Mouse (Mus musculus): ENCODE data around the gene Lama1.
"Not testable (repeated sequence)": the region's sequence is repeated elsewhere in the genome, so short reads cannot be mapped to it uniquely, and the experiment has no call there.

The Lama1 gene

GRCm38 (mm10) chr17:67715466-67715865, 18.4 kb downstream of the Lama1 start:
- in situ Hi-C loops (cut with MboI, MseI), result no loop called here

DNA sequence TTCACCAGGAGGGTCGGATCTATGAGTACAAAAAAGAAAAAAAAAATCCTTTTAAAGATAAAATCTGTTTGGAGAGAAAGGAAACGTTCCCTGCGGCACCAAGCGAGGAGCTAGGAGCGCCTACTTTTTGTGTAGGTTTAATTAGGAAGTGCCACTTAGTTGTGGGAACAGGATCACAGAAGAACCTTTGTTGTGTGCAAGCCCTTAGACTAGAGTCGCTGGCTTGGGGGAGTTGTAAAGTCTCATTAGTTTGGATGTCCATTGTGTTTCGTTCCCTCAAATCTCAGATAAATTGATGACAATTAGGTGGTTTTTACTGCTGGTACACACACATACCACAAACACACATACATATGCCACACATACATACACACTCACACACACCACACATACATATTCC, 25.0 kb downstream of the Lama1 start:
- in situ Hi-C loops (cut with MboI, MseI), result no loop called here

GRCm38 (mm10) chr17:67722578-67722977, 25.5 kb downstream of the Lama1 start:
- in situ Hi-C loops (cut with MboI, MseI), result no loop called here

- in situ Hi-C loops (cut with MboI, MseI), result no loop called here
Observed at GRCm38 (mm10) chr17:67723175-67724067, 26.4 kb downstream of the Lama1 start.

GRCm38 (mm10) chr17:67726601-67727000, 29.5 kb downstream of the Lama1 start:
- in situ Hi-C loops (cut with MboI, MseI), result no loop called here

DNA sequence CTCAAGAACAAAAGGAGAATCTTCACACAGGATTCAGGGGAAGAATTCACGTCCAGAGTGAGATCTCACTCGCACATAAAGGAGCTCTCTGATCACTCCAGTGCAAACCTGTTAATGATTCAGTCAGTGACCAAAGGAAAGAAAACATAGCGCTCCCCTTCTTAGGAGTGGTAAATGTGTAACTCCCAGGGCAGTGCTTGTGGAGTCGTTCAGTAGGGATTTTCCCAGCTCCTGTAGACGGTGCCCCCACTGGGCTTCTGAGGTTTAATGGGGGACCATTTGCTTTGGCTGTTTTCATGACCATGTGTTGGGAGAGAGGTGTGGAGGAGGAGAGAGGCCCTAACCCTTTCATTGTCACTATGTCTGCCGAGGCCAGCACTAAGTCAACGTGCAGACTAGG, 31.7 kb downstream of the Lama1 start:
- in situ Hi-C loops (cut with MboI, MseI), result no loop called here

GRCm38 (mm10) chr17:67731096-67731495, 34.0 kb downstream of the Lama1 start:
- in situ Hi-C loops (cut with MboI, MseI), result no loop called here

- in situ Hi-C loops (cut with MboI, MseI), result no loop called here
Observed at GRCm38 (mm10) chr17:67731964-67732363, 34.9 kb downstream of the Lama1 start.

GRCm38 (mm10) chr17:67733516-67733915, 36.5 kb downstream of the Lama1 start:
- in situ Hi-C loops (cut with MboI, MseI), result no loop called here

GRCm38 (mm10) chr17:67735722-67736121, 38.7 kb downstream of the Lama1 start:
- in situ Hi-C loops (cut with MboI, MseI), result no loop called here

- in situ Hi-C loops (cut with MboI, MseI), result not testable (repeated sequence)
Observed at GRCm38 (mm10) chr17:67741229-67741628, 44.2 kb downstream of the Lama1 start.

DNA sequence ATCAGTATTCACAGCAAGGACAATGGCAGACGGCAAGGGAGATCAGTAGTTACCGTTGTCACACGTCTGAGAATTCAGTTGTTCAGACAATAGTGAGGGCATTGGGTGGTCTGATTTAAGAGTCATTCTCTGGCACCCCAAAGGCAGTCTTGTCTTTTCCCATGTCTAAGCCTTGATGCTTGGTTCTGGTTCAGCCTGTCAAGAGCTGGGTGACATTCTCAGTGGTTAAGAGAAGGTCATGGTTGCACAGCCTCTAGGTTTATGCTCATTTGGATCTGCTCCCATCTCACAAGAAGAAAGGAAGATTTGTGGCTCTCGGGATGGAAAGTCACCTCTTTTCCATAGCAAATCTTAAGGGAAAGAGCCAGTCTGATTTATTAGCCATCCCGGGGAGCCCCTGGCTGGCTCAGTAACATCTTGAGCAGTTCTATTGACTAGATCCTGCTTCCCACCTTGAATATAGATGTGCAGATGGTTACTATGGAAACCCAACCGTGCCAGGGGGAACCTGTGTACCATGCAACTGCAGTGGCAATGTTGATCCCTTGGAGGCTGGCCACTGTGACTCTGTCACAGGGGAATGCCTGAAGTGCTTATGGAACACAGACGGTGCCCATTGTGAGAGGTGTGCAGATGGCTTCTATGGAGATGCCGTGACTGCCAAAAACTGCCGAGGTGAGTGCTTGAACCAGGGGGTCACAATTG, 67.3 kb downstream of the Lama1 start:
- in situ Hi-C loops (cut with MboI, MseI), result no loop called here

GRCm38 (mm10) chr17:67773608-67774007, 76.5 kb downstream of the Lama1 start:
- in situ Hi-C loops (cut with MboI, MseI), result no loop called here

- in situ Hi-C loops (cut with MboI, MseI), result no loop called here
Observed at GRCm38 (mm10) chr17:67776764-67777163, 79.7 kb downstream of the Lama1 start.

GRCm38 (mm10) chr17:67779812-67780211, 82.8 kb downstream of the Lama1 start:
- in situ Hi-C loops (cut with MboI, MseI), result loop anchor here (10.0 kb wide), 1 partner anchor 785 kb away; no protein-coding TSS in a partner anchor

DNA sequence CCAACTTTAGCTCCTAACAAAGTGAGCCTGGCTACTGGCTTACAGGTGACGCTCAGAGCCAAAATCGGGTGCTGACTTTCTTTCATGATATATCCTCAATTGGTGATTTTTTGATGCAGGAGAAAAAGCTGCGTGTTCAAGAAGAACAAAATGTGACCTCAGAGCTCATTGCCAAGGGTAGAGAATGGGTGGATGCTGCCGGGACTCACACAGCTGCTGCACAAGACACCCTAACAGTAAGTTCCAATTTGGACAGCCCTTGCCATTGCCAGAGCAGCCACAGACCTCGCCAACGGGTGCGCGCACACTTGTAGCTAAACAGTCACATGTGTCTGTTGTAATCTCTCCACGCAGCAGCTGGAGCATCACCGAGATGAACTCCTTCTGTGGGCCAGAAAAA, 94.0 kb downstream of the Lama1 start:
- in situ Hi-C loops (cut with MboI, MseI), result no loop called here

DNA sequence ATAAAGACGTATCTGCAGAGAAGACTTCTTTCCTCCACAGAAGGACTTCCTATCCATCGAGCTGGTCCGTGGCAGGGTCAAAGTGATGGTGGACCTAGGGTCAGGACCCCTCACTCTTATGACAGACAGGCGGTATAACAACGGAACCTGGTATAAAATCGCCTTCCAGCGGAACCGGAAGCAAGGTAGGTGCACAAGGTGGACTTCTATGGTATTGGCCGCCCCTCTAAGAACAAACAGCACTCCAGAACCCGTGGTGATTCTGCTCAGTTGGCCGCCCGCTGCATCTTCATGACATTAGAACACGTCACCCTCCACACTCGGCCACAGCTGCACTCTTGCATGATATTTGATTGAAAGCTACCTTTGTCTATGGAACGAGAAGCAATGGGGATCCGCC, 112.1 kb downstream of the Lama1 start:
- in situ Hi-C loops (cut with MboI, MseI), result no loop called here

GRCm38 (mm10) chr17:67813666-67814065, 116.6 kb downstream of the Lama1 start:
- in situ Hi-C loops (cut with MboI, MseI), result no loop called here

DNA sequence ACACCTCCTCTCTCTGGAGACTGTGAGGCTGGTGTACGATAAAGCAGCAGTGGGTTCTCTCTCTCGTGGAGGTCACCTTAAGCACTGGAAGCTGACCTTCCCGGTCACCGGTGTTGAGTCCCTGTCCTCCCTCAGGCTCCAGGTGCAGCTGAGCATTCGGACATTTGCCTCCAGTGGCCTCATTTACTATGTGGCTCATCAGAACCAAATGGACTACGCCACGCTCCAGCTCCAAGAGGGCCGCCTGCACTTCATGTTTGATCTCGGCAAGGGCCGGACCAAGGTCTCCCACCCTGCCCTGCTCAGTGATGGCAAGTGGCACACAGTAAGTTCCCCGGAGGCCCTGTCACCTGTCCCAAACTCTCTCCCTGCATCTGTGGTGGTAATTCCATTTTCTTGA, 118.7 kb downstream of the Lama1 start:
- in situ Hi-C loops (cut with MboI, MseI), result no loop called here

DNA sequence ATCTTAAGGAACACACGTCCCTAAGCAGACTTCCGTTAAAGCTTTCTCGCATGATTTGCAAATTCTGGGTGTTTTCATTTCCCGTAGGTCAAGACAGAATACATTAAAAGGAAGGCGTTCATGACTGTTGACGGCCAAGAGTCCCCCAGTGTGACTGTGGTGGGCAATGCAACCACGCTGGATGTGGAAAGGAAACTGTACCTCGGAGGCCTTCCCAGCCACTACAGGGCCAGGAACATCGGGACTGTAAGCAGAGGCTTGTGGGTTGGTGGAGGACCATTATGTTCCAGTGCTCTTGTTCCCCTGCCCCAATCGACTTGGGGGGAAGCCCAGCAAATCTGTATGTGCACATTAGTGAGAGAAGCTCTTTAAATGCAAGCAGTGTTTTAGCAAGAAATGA, 119.9 kb downstream of the Lama1 start:
- in situ Hi-C loops (cut with MboI, MseI), result no loop called here

GRCm38 (mm10) chr17:67827431-67827830, 130.4 kb downstream of the Lama1 start:
- in situ Hi-C loops (cut with MboI, MseI), result loop anchor here (10.0 kb wide), 1 partner anchor 1183 kb away; no protein-coding TSS in a partner anchor

DNA sequence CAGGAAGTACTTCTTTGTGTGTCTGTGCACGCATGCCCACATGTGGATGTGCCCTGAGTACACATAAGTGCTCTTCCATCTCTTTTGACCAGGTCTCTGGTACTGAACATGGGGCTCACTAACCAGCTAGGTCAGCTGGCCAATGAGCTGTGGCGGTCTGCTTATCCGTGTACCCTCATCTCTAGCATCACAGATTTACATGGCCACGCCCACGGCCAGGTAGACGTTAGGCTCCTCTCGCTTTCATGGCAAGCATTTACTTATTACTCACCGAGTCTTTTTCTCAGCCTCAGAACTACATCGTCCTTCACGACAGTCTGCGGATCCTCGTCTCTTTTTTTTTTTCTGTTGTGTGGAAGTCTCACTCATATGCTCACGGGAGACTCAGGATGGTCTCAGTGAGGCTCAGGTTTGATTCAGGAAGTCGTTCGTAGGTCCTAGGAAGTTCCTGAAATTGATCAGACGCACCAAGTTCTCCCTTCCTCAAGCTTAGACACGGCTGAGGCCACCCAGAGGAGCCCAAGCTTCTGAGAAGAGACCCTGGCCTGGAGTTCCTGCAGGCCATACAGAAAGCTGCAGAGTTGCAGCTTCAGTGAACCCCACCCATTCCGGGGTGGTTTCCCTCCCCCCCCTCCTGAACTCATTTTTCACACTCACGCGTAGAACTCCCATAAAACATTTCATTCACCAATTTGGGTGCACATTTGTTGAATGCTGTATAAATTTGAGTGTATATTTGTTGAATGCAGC, 139.3 kb downstream of the Lama1 start:
- in situ Hi-C loops (cut with MboI, MseI), result no loop called here
